Mouse (Mus musculus): ENCODE results near the gene Sfxn5. TPM values are rescaled to one million over a fixed set of nuclear protein-coding genes. Genes with fewer than 3 reads are reported as not detected.
A peak's percentile ranks its signal among the peaks of the same experiment; 100 is the strongest.

The Sfxn5 gene
- polyA plus RNA-seq, 1 experiment from 2014 or later, result 1.9 TPM

DNA sequence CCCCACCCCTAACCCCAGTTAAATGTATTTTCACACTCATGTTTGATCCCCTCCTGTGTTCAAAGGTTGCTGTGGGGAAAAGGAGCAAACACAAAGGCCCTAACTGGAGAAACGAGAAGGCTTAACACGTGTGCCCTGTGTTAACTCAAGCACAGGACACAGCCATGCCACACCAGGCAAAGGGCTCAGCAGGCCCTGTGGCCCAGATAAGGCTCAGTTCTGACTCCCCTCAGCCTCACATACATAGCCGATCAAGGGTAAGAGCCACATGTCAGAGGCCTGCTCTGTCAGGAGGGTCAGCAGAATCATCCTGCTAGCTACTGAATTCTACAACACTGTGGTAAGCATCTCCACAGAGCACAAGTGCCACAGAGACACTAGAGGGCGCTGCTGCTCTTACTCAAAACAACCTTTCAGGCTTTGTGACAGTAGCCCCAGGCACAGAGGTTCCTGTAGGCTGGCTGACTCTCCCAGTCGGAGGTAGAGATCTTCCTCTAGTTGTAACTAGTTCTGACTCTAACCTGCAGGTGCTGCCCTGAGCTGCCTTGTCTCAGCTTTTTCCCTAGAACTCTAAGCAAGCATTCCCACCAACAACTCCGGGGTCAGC, 12.9 kb upstream of the Sfxn5 start:
- no peak overlapping the region for H3K4me3 ChIP-seq (replicated peaks)
- H3K4me2 ChIP-seq, result no peak overlapping the region
- 34% methylated on average over 6 of the region's 6 CpGs for WGBS (ENCODE audit: insufficient replicate concordance)
- no peaks in the 10 kb centered on the region for H3K4me1 ChIP-seq (replicated peaks)
- ATAC-seq (ENCODE audit: insufficient read depth), result peak; percentile 37; the same call in 1 of the 2 replicates
- peaks cover 7% of the 10 kb centered on the region; the same call in 1 of the 2 replicates for H3K27me3 ChIP-seq
- H3K9ac ChIP-seq, result no peak overlapping the region
- no peak overlapping the region for H3K27ac ChIP-seq (replicated peaks)
- H3K9me3 ChIP-seq (replicated peaks), result no peaks in the 10 kb centered on the region
- no peaks in the 10 kb centered on the region for H3K36me3 ChIP-seq (replicated peaks)

DNA sequence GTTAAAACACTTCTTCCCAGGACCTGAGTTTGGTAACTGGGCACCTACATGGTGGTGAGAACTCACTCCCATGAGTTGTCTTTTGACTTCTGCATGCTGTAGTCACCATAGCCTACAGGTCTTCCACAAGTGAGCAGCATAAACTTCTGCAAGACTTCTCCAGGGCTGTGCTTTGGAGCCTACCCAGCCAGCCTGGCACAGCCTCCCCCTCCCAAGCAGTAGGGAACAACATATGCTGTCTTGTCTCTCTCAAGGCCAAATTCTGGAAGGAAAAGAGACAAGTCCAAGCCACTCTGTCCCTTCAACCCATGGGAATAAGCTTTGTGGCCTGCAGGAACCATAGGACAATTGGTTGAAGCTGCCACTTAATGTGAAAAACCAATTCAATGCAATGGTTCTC, 11.7 kb upstream of the Sfxn5 start:
- peaks cover 10% of the 10 kb centered on the region; the same call in 1 of the 2 replicates for H3K27me3 ChIP-seq
- no peak for ATAC-seq (ENCODE audit: insufficient read depth)
- H3K27ac ChIP-seq (replicated peaks), result no peak overlapping the region
- no peak overlapping the region for H3K4me2 ChIP-seq
- no peak overlapping the region for H3K9ac ChIP-seq
- no peaks in the 10 kb centered on the region for H3K9me3 ChIP-seq (replicated peaks)
- no peaks in the 10 kb centered on the region for H3K36me3 ChIP-seq (replicated peaks)
- no peaks in the 10 kb centered on the region for H3K4me1 ChIP-seq (replicated peaks)
- H3K4me3 ChIP-seq (replicated peaks), result no peak overlapping the region

DNA sequence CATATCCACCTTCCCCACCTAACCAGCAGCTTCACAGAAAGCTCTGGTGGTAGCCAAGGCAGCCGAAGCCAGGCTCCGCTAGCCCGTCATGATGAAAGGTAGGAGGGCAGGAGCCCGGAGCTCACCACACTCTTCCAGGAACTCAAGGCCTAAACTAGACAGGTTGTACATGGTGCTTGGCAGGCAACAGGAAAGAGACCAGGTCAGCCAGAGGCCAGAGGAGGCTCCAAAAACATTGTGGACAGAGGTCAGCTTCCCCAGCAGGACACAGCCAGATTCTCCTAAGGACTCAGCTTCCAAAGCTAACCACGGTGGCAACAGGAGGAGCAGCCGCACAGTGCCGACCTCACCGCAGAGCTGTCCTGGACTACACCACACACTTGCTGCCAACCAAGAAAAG, 9.8 kb upstream of the Sfxn5 start:
- no peaks in the 10 kb centered on the region for H3K9me3 ChIP-seq (replicated peaks)
- no peak overlapping the region for H3K27ac ChIP-seq (replicated peaks)
- 77% methylated on average over 8 of the region's 8 CpGs for WGBS (ENCODE audit: insufficient replicate concordance)
- H3K9ac ChIP-seq, result no peak overlapping the region
- peaks cover 10% of the 10 kb centered on the region; the same call in 1 of the 2 replicates for H3K27me3 ChIP-seq
- no peaks in the 10 kb centered on the region for H3K4me1 ChIP-seq (replicated peaks)
- no peak for ATAC-seq (ENCODE audit: insufficient read depth)
- H3K4me2 ChIP-seq, result no peak overlapping the region
- H3K4me3 ChIP-seq (replicated peaks), result no peak overlapping the region
- no peaks in the 10 kb centered on the region for H3K36me3 ChIP-seq (replicated peaks)

DNA sequence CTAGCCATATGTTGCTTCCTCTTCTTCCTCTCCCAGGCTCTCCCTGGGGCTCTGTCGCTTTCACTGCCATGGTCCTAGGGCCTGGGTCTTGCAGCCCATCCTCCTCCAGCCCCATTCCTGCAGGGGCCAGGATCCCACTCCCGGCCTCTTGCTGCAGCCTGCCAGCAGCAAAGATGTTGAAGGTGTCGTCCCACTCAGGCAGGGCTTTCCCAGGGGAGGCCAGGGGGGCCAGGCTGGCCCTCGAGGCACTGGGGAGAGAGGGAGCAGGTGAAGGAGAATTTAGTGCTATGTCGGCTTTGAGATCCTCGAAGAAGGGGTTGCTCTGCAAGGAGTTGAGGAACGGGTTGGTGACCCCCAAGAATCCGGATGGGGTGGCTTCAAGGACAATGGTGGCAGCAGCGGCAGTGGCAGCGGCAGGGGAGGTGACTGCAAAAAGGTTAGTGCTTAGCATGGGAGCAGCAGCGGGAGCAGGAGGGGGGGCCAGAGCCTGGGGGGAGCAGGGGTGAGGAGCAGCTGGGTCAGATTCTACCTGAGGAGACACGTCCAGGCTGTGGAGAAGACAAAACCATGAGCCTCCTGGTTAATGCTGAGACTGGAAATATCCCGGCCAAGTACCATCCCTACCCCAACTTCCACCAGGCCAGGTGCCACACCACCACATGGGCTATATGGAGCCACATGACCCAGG, 8.7 kb upstream of the Sfxn5 start:
- Histone ChIP-seq H3K4me3 (replicated peaks) (no peak overlapping the region), H3K9ac (no peak overlapping the region), H3K9me3 (replicated peaks) (no peaks in the 10 kb centered on the region), H3K27me3 (peaks cover 10% of the 10 kb centered on the region; the same call in 1 of the 2 replicates), H3K36me3 (replicated peaks) (no peaks in the 10 kb centered on the region), H3K27ac (replicated peaks) (no peak overlapping the region), H3K4me2 (no peak overlapping the region), H3K4me1 (replicated peaks) (no peaks in the 10 kb centered on the region)
- ATAC-seq (ENCODE audit: insufficient read depth), result no peak
- WGBS (ENCODE audit: insufficient replicate concordance), result 55% methylated on average over 13 of the region's 13 CpGs

DNA sequence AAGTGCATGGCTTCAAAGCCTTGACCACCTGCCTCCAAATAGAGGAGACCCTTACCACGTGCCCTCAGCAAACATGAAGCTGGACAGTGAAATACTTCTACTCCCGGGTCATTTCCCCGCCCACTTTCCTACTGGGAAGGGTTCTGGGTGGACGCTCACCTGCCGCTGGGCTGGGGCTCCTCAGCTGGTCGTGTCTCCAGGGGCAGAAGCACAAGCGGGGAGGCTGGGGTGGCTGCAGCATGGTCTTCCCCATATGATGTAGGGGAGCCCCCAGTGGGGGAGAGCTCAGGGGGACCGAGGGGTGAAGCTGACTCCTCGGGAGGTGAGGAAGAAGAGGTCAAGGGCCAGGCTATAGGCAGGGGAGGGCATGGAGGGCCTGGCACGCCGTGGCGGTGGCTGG, 7.0 kb upstream of the Sfxn5 start:
- no peak overlapping the region for H3K9ac ChIP-seq
- H3K27me3 ChIP-seq, result peaks cover 13% of the 10 kb centered on the region; the same call in 1 of the 2 replicates
- H3K4me3 ChIP-seq (replicated peaks), result no peak overlapping the region
- H3K9me3 ChIP-seq (replicated peaks), result no peaks in the 10 kb centered on the region
- no peak for ATAC-seq (ENCODE audit: insufficient read depth)
- no peaks in the 10 kb centered on the region for H3K36me3 ChIP-seq (replicated peaks)
- H3K27ac ChIP-seq (replicated peaks), result no peak overlapping the region
- WGBS (ENCODE audit: insufficient replicate concordance), result 58% methylated on average over 12 of the region's 12 CpGs
- H3K4me2 ChIP-seq, result no peak overlapping the region
- no peaks in the 10 kb centered on the region for H3K4me1 ChIP-seq (replicated peaks)

DNA sequence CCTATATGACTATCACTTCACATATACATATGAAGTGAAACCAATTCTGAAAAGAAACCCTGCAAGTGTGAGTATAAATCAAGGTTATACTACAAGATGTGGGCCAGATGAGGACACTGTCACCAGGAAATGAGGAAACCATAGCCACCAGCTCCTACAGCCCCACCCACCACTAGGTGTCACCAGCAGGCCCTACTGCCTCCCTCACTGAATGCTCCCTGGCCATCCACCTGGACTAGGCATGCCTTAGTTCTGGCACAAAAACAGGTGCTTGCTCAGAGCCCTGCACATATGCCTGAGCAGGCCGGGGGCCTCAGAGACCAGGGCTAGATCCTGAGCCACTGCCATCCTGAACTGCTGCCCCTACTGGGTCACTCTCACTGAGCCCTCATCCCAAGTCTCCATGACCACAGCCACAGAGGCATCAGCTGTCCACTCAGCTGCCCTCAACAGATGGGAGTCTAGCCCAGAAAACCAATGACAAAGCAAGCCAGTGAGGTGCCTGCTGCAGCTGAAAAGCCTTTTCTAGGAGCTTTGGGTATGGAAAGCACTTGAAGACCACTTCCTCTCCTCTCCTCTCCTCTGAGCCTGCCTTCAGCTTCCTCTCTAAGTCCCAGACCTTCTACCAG, 6.2 kb upstream of the Sfxn5 start:
- 60% methylated on average over 1 of the region's 1 CpGs for WGBS (ENCODE audit: insufficient replicate concordance)
- Histone ChIP-seq H3K27ac (replicated peaks) (no peak overlapping the region), H3K36me3 (replicated peaks) (no peaks in the 10 kb centered on the region), H3K27me3 (peaks cover 18% of the 10 kb centered on the region; the same call in 1 of the 2 replicates), H3K9me3 (replicated peaks) (no peaks in the 10 kb centered on the region), H3K4me3 (replicated peaks) (no peak overlapping the region), H3K9ac (no peak overlapping the region), H3K4me2 (no peak overlapping the region), H3K4me1 (replicated peaks) (0 out of 2 replicates have a peak, but pooled peaks cover under 1% of the 10 kb centered on the region)
- ATAC-seq (ENCODE audit: insufficient read depth), result no peak

DNA sequence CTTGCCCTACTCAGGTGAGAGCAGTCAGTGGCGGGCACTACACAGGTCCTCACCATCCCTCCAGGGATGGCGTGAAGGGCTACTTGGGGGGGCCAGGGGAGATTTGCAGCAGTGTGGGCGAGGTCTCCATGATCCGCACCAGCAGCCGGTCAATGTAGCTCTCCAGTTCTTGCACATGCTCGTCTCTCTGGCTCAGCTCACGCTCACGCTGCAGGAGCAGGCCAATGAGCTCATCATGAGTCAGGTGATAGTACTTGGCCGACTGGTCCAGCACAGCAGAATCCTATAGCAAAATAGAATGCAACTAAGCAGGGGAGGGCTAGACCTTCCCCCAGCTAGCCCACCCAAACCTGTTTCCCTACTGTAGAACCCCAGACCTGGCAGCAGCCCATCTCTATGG, 3.7 kb upstream of the Sfxn5 start:
- WGBS (ENCODE audit: insufficient replicate concordance), result 65% methylated on average over 9 of the region's 9 CpGs
- H3K4me2 ChIP-seq, result no peak overlapping the region
- H3K9ac ChIP-seq, result no peak overlapping the region
- peaks cover 27% of the 10 kb centered on the region for H3K27me3 ChIP-seq
- no peaks in the 10 kb centered on the region for H3K9me3 ChIP-seq (replicated peaks)
- ATAC-seq (ENCODE audit: insufficient read depth), result no peak
- H3K4me3 ChIP-seq (replicated peaks), result no peak overlapping the region
- H3K36me3 ChIP-seq (replicated peaks), result no peaks in the 10 kb centered on the region
- no peak overlapping the region for H3K27ac ChIP-seq (replicated peaks)
- peaks cover 17% of the 10 kb centered on the region for H3K4me1 ChIP-seq (replicated peaks)

DNA sequence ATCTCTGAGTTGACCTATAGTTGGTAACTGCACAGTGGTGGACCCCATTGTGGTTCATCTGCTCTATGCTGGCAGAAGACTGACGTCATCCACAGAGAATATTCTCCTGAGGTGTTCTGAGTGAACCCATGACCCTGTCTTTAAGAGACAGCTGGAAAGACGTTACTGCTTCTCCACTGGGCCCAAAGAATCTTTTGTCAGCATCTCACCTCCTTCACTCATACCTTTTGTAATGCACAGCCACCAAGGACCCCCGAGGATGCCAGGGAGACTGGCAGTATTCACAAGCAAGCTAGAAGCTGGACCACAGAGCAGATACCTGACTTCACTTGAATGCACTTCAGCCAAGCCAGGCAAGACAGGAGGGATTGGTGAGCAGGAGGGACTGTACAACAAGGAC, 2.1 kb upstream of the Sfxn5 start:
- WGBS (ENCODE audit: insufficient replicate concordance), result 49% methylated on average over 3 of the region's 3 CpGs
- Histone ChIP-seq H3K4me1 (replicated peaks) (peaks cover 23% of the 10 kb centered on the region), H3K4me2 (no peak overlapping the region), H3K36me3 (replicated peaks) (no peaks in the 10 kb centered on the region), H3K4me3 (replicated peaks) (no peak overlapping the region), H3K9ac (no peak overlapping the region), H3K27ac (replicated peaks) (no peak overlapping the region), H3K27me3 (peaks cover 32% of the 10 kb centered on the region), H3K9me3 (replicated peaks) (no peaks in the 10 kb centered on the region)
- ATAC-seq (ENCODE audit: insufficient read depth), result no peak

DNA sequence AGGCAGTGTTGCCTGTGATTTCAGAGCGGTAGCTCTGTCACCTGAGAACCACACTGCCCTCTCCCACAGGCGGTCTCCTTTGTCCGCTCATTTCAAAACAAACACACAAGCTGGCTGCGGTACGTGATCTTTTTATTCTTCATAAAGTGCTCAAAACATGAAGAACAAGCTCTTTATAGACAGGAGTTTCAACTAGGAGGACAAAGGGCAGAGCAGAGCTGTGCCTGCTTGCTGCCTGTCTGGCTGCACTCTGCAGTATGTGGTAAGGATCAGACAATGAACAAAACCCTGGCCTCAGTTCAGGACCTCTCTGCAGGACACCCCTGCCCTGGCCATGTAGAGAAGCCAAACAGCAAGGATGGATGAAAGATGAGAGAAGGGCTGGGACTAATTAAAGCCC, 1.6 kb upstream of the Sfxn5 start:
- Histone ChIP-seq H3K4me2 (no peak overlapping the region), H3K9ac (no peak overlapping the region), H3K9me3 (replicated peaks) (no peaks in the 10 kb centered on the region), H3K4me3 (replicated peaks) (no peak overlapping the region), H3K36me3 (replicated peaks) (no peaks in the 10 kb centered on the region), H3K27me3 (peaks cover 30% of the 10 kb centered on the region), H3K4me1 (replicated peaks) (peaks cover 23% of the 10 kb centered on the region), H3K27ac (replicated peaks) (no peak overlapping the region)
- WGBS (ENCODE audit: insufficient replicate concordance), result 65% methylated on average over 5 of the region's 5 CpGs
- no peak for ATAC-seq (ENCODE audit: insufficient read depth)

DNA sequence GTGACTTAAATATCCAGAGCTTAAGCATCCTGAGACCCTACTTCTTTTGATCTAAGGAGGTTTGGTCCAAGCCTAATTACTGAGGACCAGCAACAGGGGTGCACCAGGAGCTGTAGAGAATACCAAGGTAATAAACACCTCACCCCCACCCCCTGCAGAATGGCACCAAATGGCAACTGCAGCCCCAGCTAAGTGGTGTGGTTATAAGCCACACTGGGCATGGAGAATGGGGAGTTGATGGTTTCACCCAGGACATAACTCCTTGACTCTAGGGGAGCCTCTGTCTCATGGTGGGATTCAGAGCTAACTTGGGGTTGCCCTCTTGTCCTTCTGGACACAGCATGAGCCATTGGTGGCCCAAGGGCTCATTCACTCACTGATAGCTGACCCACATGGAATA, 1.0 kb upstream of the Sfxn5 start:
- H3K9me3 ChIP-seq (replicated peaks), result no peaks in the 10 kb centered on the region
- H3K27ac ChIP-seq (replicated peaks), result no peak overlapping the region
- H3K9ac ChIP-seq, result no peak overlapping the region
- H3K4me3 ChIP-seq (replicated peaks), result no peak overlapping the region
- ATAC-seq (ENCODE audit: insufficient read depth), result no peak
- peaks cover 30% of the 10 kb centered on the region for H3K27me3 ChIP-seq
- no peaks in the 10 kb centered on the region for H3K36me3 ChIP-seq (replicated peaks)
- peak overlapping the region; percentile 94 for H3K4me2 ChIP-seq
- peaks cover 23% of the 10 kb centered on the region for H3K4me1 ChIP-seq (replicated peaks)

DNA sequence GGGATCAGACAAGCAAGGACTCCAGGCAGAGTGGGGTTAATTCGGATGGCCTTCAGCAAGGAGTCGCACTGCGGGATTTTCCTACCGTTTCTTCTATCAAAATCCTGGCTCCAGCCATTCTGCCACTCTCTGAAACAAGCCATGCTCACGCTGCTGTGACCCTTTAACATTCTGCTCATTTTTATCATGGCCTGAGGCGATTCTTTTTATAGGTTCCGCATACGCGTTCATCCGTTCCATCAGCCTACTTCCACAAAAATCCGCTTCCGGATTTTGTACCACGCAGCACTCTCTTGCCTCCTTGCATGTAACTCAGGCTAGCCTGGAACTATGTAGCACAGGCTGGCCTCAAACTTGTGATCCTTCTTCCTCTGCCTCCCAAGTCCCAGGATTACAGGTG, 510 bp upstream of the Sfxn5 start:
- Histone ChIP-seq H3K4me2 (peak overlapping the region; percentile 94), H3K27me3 (peaks cover 30% of the 10 kb centered on the region), H3K9ac (peak overlapping the region; percentile 55; the same call in 1 of the 2 replicates), H3K4me1 (replicated peaks) (peaks cover 23% of the 10 kb centered on the region), H3K4me3 (replicated peaks) (peak overlapping the region; percentile 67), H3K36me3 (replicated peaks) (no peaks in the 10 kb centered on the region), H3K27ac (replicated peaks) (no peak overlapping the region), H3K9me3 (replicated peaks) (no peaks in the 10 kb centered on the region)
- ATAC-seq (ENCODE audit: insufficient read depth), result no peak
- 3% methylated on average over 13 of the region's 13 CpGs for WGBS (ENCODE audit: insufficient replicate concordance)
